Mouse (Mus musculus) testis, adult 2 months (tissue): Measurements from ENCODE around the gene Gm28729. TPM values are rescaled to one million over a fixed set of nuclear protein-coding genes. Genes with fewer than 3 reads are reported as not detected.

Source experiments
- H3K27ac ChIP-seq: fragments of 200-500 bp; 2 replicates; pipeline ENCODE4 v1.5.1; 2012; ENCODE audit warnings: low read depth, low read length; ENCODE audit not compliant: control insufficient read depth, insufficient read depth
- H3K27me3 ChIP-seq: fragments of 200-500 bp; 2 replicates; pipeline ENCODE4 v1.6.1; 2012; ENCODE audit warnings: mild to moderate bottlenecking, low read length, moderate library complexity; ENCODE audit not compliant: control insufficient read depth, insufficient read depth
- H3K36me3 ChIP-seq: fragments of 200-500 bp; 2 replicates; pipeline ENCODE4 v1.6.1; 2012; ENCODE audit warnings: mild to moderate bottlenecking, low read length; ENCODE audit not compliant: control insufficient read depth, insufficient read depth
- H3K4me1 ChIP-seq: fragments of 200-500 bp; 2 replicates; pipeline ENCODE4 v1.6.1; 2012; ENCODE audit warnings: low read length; ENCODE audit not compliant: control insufficient read depth, insufficient read depth
- H3K4me3 ChIP-seq: fragments of 200-500 bp; 2 replicates; pipeline ENCODE4 v1.5.1; 2012; ENCODE audit warnings: low read depth, mild to moderate bottlenecking, low read length, moderate library complexity, mixed read lengths; ENCODE audit not compliant: control insufficient read depth
- CTCF ChIP-seq: fragments of 200-500 bp; IDR thresholded peaks from 2 replicates; pipeline ENCODE4 v1.5.1; 2012; ENCODE audit warnings: low read depth, mild to moderate bottlenecking, inconsistent platforms, low read length, moderate library complexity; ENCODE audit not compliant: control insufficient read depth, insufficient read depth, insufficient replicate concordance
- POLR2A ChIP-seq: fragments of 200-500 bp; IDR thresholded peaks from 2 replicates; pipeline ENCODE4 v1.6.1; 2012; ENCODE audit warnings: low read depth, mild to moderate bottlenecking, inconsistent platforms, low read length, moderate library complexity; ENCODE audit not compliant: control insufficient read depth
- polyA plus RNA-seq: library from polyadenylated mRNA; depleted of rRNA; stranded (reverse); fragments of >200 nt; gene quantifications from 2 replicates; pipeline ENCODE4 v1.2.3, GENCODE M21; 2012

Gm28729 gene
- polyA plus RNA-seq, 1 experiment: 9.3 TPM

DNA sequence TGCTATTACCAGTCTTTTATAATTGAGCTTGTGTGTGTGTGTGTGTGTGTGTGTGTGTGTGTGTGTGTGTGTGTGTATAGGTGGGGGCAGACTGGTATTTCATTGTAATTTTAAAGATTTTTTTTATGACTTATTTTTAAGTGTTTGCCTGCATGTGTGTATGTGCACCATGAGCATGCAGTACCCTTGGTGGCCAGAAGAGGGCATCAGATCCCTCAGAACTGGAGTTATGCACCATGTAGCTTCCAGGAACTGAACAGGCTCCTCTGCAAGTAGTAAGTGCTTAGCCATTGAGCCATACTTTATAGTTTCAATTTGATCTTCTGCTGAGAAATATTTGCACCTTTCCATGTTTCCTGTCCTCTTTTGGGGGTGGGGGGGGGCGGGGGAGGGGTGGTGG is 63.5 kb downstream of the Gm28729 start:
- TF ChIP-seq CTCF (peak; percentile 42; the same call in 1 of the 2 replicates), POLR2A (no peak)
- Histone ChIP-seq H3K27me3 (no peaks in the 10 kb centered on the region), H3K4me3 (no peak overlapping the region), H3K27ac (no peak overlapping the region), H3K36me3 (no peaks in the 10 kb centered on the region), H3K4me1 (no peaks in the 10 kb centered on the region)

DNA sequence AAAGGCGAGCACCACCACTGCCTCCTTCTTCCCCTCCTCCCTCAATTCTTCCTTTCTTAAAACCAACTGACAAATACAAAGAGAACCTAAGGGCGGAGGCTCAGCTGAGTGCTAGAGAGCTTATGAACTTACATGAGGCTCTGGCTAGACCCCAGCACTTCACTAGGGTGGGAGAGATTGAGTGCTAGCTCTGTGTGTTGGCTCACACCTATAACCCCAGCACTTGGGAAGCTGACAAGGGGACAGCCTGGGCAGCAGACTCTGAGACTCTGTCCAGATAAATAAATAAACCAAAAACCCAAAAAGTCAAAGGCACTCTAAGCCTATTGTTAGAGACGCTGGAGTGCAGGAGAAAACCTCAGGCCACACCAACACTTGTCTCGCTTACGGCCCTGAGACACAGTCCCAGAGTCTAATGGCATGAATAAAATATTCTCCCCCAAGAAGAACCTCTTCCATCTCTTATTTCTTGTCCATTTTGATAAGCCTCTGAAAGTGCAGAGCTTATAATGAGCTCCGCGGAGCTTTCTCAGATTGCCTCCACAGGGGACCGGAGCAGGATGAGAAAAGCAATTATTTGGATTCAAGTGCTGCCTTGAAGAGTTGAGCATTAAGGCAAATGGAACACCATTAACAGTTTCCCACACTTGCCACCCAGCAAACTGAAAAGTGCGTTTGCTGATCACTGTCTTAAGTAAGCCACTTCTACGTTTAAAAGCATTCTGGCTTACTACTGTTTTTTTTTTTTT is 64.8 kb downstream of the Gm28729 start:
- no peak overlapping the region for H3K27ac ChIP-seq
- TF ChIP-seq POLR2A (no peak), CTCF (no peak)

GRCm38 (mm10) chr9:96455618-96456017 is 69.4 kb downstream of the Gm28729 start:
- no peak overlapping the region for H3K27ac ChIP-seq
- H3K36me3 ChIP-seq: no peaks in the 10 kb centered on the region
- H3K27me3 ChIP-seq: no peaks in the 10 kb centered on the region
- H3K4me3 ChIP-seq: no peak overlapping the region
- no peaks in the 10 kb centered on the region for H3K4me1 ChIP-seq
- no peak for TF ChIP-seq CTCF
- no peak for TF ChIP-seq POLR2A

More for the DNA sequence above, 64.8 kb downstream of the Gm28729 start:
- Histone ChIP-seq H3K4me1 (no peaks in the 10 kb centered on the region), H3K4me3 (no peak overlapping the region), H3K36me3 (no peaks in the 10 kb centered on the region), H3K27me3 (no peaks in the 10 kb centered on the region)

- TF ChIP-seq POLR2A: no peak
- no peak for TF ChIP-seq CTCF
- H3K27ac ChIP-seq: no peak overlapping the region
- H3K4me1 ChIP-seq: no peaks in the 10 kb centered on the region
- H3K4me3 ChIP-seq: no peak overlapping the region
- no peaks in the 10 kb centered on the region for H3K27me3 ChIP-seq
- no peaks in the 10 kb centered on the region for H3K36me3 ChIP-seq
Measured at GRCm38 (mm10) chr9:96452956-96453355, 72.1 kb downstream of the Gm28729 start.

GRCm38 (mm10) chr9:96450900-96451720 is 74.0 kb downstream of the Gm28729 start:
- H3K4me3 ChIP-seq: no peak overlapping the region
- no peaks in the 10 kb centered on the region for H3K4me1 ChIP-seq
- H3K27ac ChIP-seq: no peak overlapping the region
- H3K36me3 ChIP-seq: no peaks in the 10 kb centered on the region
- TF ChIP-seq CTCF: no peak
- TF ChIP-seq POLR2A: no peak
- no peaks in the 10 kb centered on the region for H3K27me3 ChIP-seq

DNA sequence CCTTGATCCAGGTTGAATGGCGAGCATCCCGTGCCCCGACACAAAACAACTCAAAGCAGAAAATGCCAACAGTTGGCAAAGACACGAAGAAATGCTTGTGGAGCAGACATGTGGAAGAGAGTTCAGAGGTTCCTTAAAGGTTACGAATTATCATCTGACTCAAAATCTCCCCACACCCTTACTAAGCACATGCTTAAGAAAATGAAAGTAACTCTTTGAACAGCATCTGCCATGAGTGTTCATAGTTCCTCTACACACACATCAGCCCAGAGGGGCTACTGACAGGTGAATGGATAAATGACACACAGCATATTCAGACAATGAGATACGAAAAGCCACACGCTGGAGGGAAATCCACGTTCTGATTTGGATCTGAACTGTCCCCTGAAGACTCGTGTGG is 75.5 kb downstream of the Gm28729 start:
- TF ChIP-seq POLR2A (no peak), CTCF (no peak)
- no peaks in the 10 kb centered on the region for H3K36me3 ChIP-seq
- H3K27ac ChIP-seq: no peak overlapping the region
- no peak overlapping the region for H3K4me3 ChIP-seq
- no peaks in the 10 kb centered on the region for H3K4me1 ChIP-seq
- no peaks in the 10 kb centered on the region for H3K27me3 ChIP-seq

GRCm38 (mm10) chr9:96445351-96445750 is 79.7 kb downstream of the Gm28729 start:
- TF ChIP-seq POLR2A (no peak), CTCF (no peak)
- Histone ChIP-seq H3K4me3 (no peak overlapping the region), H3K4me1 (no peaks in the 10 kb centered on the region), H3K27ac (peak overlapping the region; percentile 65), H3K27me3 (no peaks in the 10 kb centered on the region), H3K36me3 (no peaks in the 10 kb centered on the region)

DNA sequence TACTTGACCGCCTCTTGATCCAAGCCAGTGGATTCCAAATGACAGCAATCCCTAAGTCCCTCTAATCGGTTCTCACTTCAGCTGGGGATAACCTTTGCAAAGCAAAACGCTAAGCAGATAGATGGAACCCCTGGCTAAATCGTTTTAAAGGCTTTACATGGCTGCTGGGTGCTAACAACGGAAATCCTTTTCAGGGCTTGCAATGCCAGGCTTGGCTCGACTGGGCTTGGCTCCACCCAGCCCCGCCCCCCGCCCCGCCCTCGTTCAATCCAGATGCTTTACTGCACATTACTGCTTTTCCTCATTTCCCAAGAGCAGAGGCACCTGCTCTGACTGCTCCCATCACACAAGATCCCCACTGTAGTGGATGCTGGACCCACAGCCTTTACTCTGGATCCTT is 83.0 kb downstream of the Gm28729 start:
- Histone ChIP-seq H3K27ac (no peak overlapping the region), H3K36me3 (no peaks in the 10 kb centered on the region)

More for the DNA sequence above, 83.0 kb downstream of the Gm28729 start:
- H3K4me1 ChIP-seq: peaks cover 11% of the 10 kb centered on the region
- H3K4me3 ChIP-seq: no peak overlapping the region
- no peaks in the 10 kb centered on the region for H3K27me3 ChIP-seq
- TF ChIP-seq POLR2A: no peak
- no peak for TF ChIP-seq CTCF
